In genomic region chr19:36238536-36238935, GRCm38 (mm10) we compare ENCODE assay signal across 19 mouse cellular contexts.
"Had no signal": no experiment of that assay in that cellular context is flagged by ENCODE, and none has a peak within 500 bp of the region (broad histone marks: within the 10 kb centered on the region; RNA-seq: fewer than 3 reads in every experiment).

No protein-coding gene starts in this region.

- H3K36me3 ChIP-seq: liver, embryonic 12.5 days; midbrain, embryonic 10.5 days; midbrain, embryonic 12.5 days; neural tube, embryonic 13.5 days; neural tube, embryonic 15.5 days; stomach, embryonic 15.5 days had no signal

- H3K4me3 ChIP-seq: liver, embryonic 12.5 days; midbrain, embryonic 10.5 days; midbrain, embryonic 12.5 days; myocyte; neural tube, embryonic 13.5 days; neural tube, embryonic 15.5 days; stomach, embryonic 15.5 days had no signal

- H3K27me3 ChIP-seq: liver, embryonic 12.5 days; midbrain, embryonic 12.5 days; neural tube, embryonic 13.5 days; neural tube, embryonic 15.5 days; stomach, embryonic 15.5 days had no signal

- H3K4me1 ChIP-seq: liver, embryonic 12.5 days; midbrain, embryonic 10.5 days; midbrain, embryonic 12.5 days; neural tube, embryonic 13.5 days; neural tube, embryonic 15.5 days had no signal

- DNase-seq: lung, adult 18-20 months; lung, embryonic 14.5 days; lung, postnatal 10 days; midbrain, embryonic 14.5 days; retina, postnatal 1 day; right cerebral cortex, adult 18-20 months; right cerebral cortex, postnatal 25 days; right cerebral cortex, postnatal 4 days; spleen, adult 18-20 months had no signal

- ATAC-seq: liver, embryonic 12.5 days; midbrain, embryonic 16.5 days had no signal

- H3K27ac ChIP-seq: liver, embryonic 12.5 days; liver, embryonic 14.5 days; midbrain, embryonic 10.5 days; midbrain, embryonic 12.5 days; neural tube, embryonic 13.5 days; neural tube, embryonic 15.5 days; stomach, embryonic 15.5 days; stomach, postnatal 0 days had no signal
